Mouse (Mus musculus) liver, embryonic 16.5 days (tissue): ENCODE data around the gene Sntb2. TPM values are rescaled to one million over a fixed set of nuclear protein-coding genes. Genes with fewer than 3 reads are reported as not detected.

Experiments
- ATAC-seq: fragments of 200-750 bp; cut with Nextera tagmentation; 2 replicates; pipeline ENCODE4 v1.8.0; 2017; ENCODE audit warnings: low read depth, mild to moderate bottlenecking, moderate number of reproducible peaks, moderate library complexity
- H3K27ac ChIP-seq: fragments of 300-500 bp; sonication (generic); 2 replicates; pipeline ENCODE4 v1.5.1; 2014; ENCODE audit warnings: mild to moderate bottlenecking, low read length
- H3K27me3 ChIP-seq: fragments of 300-500 bp; sonication (generic); 2 replicates; pipeline ENCODE4 v1.6.1; 2014; ENCODE audit warnings: low read depth, low read length, mixed read lengths; ENCODE audit not compliant: control insufficient read depth, insufficient read depth
- H3K36me3 ChIP-seq: fragments of 300-500 bp; sonication (generic); 2 replicates; pipeline ENCODE4 v1.6.1; 2014; ENCODE audit warnings: mild to moderate bottlenecking; ENCODE audit not compliant: control insufficient read depth, insufficient read depth
- H3K4me1 ChIP-seq: fragments of 300-500 bp; sonication (generic); 2 replicates; pipeline ENCODE4 v1.6.1; 2014; ENCODE audit warnings: low read depth, low read length, mixed read lengths; ENCODE audit not compliant: control insufficient read depth
- H3K4me2 ChIP-seq: fragments of 300-500 bp; sonication (generic); 2 replicates; pipeline ENCODE4 v1.6.1; 2014; ENCODE audit warnings: low read depth, low read length, mixed read lengths
- H3K4me3 ChIP-seq: fragments of 300-500 bp; sonication (generic); 2 replicates; pipeline ENCODE4 v1.5.1; 2014; ENCODE audit warnings: low read depth, mild to moderate bottlenecking, low read length
- H3K9ac ChIP-seq: fragments of 300-500 bp; sonication (generic); 2 replicates; pipeline ENCODE4 v1.6.1; 2014; ENCODE audit warnings: low read depth, low read length
- H3K9me3 ChIP-seq: fragments of 300-500 bp; sonication (generic); replicated peaks from 2 replicates; pipeline ENCODE4 v1.6.1; 2016; ENCODE audit warnings: low read length; ENCODE audit not compliant: control insufficient read depth
- WGBS: fragments of 180-500 bp; shearing (Covaris S2); extraction: QIAGEN DNeasy Blood & Tissue Kit; methylation state at CpG from one replicate; pipeline ENCODE4 v1.1.7; 2014; ENCODE audit not compliant: insufficient replicate concordance; 5-methylcytosine and 5-hydroxymethylcytosine counted together
- polyA plus RNA-seq: library from polyadenylated mRNA; unstranded; fragments of >200 nt; fragmentation: Nextera tagmentation; extraction: Ambion mirVana; gene quantifications from 2 replicates; pipeline ENCODE4 v1.2.1, GENCODE M21; 2015

Sntb2 gene
- 1.0 and 1.3 TPM in 2 replicates for polyA plus RNA-seq

DNA sequence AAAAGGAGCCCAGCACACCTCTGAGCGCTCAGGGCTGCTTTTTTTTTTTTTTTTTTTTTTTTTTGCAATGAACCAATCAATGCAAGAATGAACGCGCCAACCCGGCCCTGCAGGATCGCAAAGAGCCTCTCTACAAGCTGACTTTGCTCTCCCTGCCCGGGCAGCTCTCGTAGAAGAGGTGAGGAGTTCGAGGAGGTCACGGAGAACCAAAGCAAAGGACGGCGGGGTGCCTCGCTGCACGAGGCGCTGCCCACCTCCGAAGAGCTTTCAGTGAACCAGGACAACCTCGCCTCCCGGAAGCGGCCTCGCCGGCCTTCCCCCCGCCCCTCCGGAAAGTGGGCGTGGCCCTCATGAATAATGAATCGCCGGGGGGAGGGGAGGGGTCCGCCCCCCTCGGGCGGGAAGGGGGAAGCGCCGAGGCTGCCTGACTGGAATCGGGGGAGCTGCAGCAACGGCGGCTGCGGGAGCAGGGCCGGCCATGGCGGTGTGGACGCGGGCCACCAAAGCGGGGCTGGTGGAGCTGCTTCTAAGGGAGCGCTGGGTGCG is at the start of gene Sntb2:
Gene Sntb2, plus strand, starts transcription at position 427 of the 546 bp plus-strand sequence.
- Histone ChIP-seq H3K9ac (peak within 1 kb of the TSS; percentile 70), H3K27ac (0 out of 2 replicates have a peak within 1 kb of the TSS, but pooled peaks have one; percentile 1), H3K4me3 (peak within 1 kb of the TSS; percentile 70), H3K4me1 (peaks cover 2% of the 10 kb centered on the region), H3K4me2 (peak within 1 kb of the TSS; percentile 82), H3K9me3 (no peaks in the 10 kb centered on the region), H3K27me3 (peaks cover 30% of the 10 kb centered on the region), H3K36me3 (no peaks in the 10 kb centered on the region)
- whole genome bisulfite sequencing, result under 1% methylated on average over 38 of the region's 41 CpGs
- peak; percentile 80 for ATAC-seq

GRCm38 (mm10) chr8:106887336-106888189 is 48.0 kb upstream of the Sntb2 start:
- peak; percentile 59; the same call in 1 of the 2 replicates for ATAC-seq
- 38% methylated on average over 5 of the region's 5 CpGs for WGBS

GRCm38 (mm10) chr8:106888803-106889202 is 46.7 kb upstream of the Sntb2 start:
- Histone ChIP-seq H3K9ac (no peak overlapping the region), H3K27me3 (no peaks in the 10 kb centered on the region), H3K36me3 (peaks cover 10% of the 10 kb centered on the region), H3K4me3 (no peak overlapping the region), H3K4me1 (peaks cover 5% of the 10 kb centered on the region), H3K4me2 (no peak overlapping the region), H3K9me3 (no peaks in the 10 kb centered on the region), H3K27ac (no peak overlapping the region)
- 72% methylated on average over 3 of the region's 3 CpGs for WGBS
- ATAC-seq, result no peak

More at GRCm38 (mm10) chr8:106887336-106888189, 48.0 kb upstream of the Sntb2 start:
- Histone ChIP-seq H3K27me3 (no peaks in the 10 kb centered on the region), H3K4me3 (no peak overlapping the region), H3K9ac (no peak overlapping the region), H3K9me3 (no peaks in the 10 kb centered on the region), H3K4me1 (peaks cover 5% of the 10 kb centered on the region), H3K27ac (no peak overlapping the region), H3K4me2 (no peak overlapping the region), H3K36me3 (peaks cover 20% of the 10 kb centered on the region)

GRCm38 (mm10) chr8:106892210-106892805 is 43.2 kb upstream of the Sntb2 start:
- Histone ChIP-seq H3K4me3 (peak overlapping the region; percentile 80), H3K4me1 (peaks cover 15% of the 10 kb centered on the region), H3K9ac (peak overlapping the region; percentile 91), H3K9me3 (no peaks in the 10 kb centered on the region), H3K27ac (peak overlapping the region; percentile 86), H3K36me3 (peaks cover 7% of the 10 kb centered on the region), H3K4me2 (peak overlapping the region; percentile 90), H3K27me3 (no peaks in the 10 kb centered on the region)
- under 1% methylated on average over 15 of the region's 15 CpGs for WGBS
- no peak for ATAC-seq

GRCm38 (mm10) chr8:106892806-106893451 is 42.6 kb upstream of the Sntb2 start:
- H3K4me1 ChIP-seq, result peaks cover 15% of the 10 kb centered on the region
- H3K27ac ChIP-seq, result peak overlapping the region; percentile 86
- H3K36me3 ChIP-seq, result peaks cover 7% of the 10 kb centered on the region
- peak overlapping the region; percentile 91 for H3K9ac ChIP-seq
- H3K9me3 ChIP-seq, result no peaks in the 10 kb centered on the region
- peak; percentile 79 for ATAC-seq
- no peaks in the 10 kb centered on the region for H3K27me3 ChIP-seq
- H3K4me2 ChIP-seq, result peak overlapping the region; percentile 90
- WGBS, result under 1% methylated on average over 46 of the region's 57 CpGs
- H3K4me3 ChIP-seq, result peak overlapping the region; percentile 80

- Histone ChIP-seq H3K27me3 (no peaks in the 10 kb centered on the region), H3K4me1 (peaks cover 15% of the 10 kb centered on the region), H3K27ac (peak within 1 kb of the TSS; percentile 86), H3K4me3 (peak within 1 kb of the TSS; percentile 80), H3K9me3 (no peaks in the 10 kb centered on the region), H3K36me3 (peaks cover 7% of the 10 kb centered on the region), H3K4me2 (peak within 1 kb of the TSS; percentile 90), H3K9ac (peak within 1 kb of the TSS; percentile 91)
- ATAC-seq, result peak; percentile 94
- WGBS, result under 1% methylated on average over 55 of the region's 63 CpGs
Observed at GRCm38 (mm10) chr8:106893481-106894156, 41.9 kb upstream of the Sntb2 start, which contains the start of gene Utp4. Gene Utp4, plus strand, starts transcription at chr8:106893636.

DNA sequence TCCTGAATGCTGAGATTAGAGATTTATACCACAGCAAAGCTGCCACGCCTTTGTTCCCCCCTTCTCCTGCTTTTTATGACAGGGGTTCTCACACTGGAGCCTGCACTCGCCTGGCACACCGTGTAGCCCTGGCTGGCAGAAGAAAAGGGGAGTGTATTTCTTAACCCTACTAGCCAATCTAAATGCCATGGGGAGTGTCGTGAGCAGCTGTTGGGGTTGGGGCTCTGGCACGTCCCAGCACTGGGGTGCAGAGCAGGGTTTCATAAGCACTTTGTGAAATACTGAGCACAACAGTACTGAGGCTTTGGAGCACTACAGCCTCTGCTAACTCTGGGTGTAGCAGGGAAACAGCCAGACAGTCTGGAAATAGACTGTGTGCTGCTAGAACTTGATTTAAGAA is 36.1 kb upstream of the Sntb2 start:
- Histone ChIP-seq H3K27me3 (no peaks in the 10 kb centered on the region), H3K9ac (no peak overlapping the region), H3K4me3 (no peak overlapping the region), H3K9me3 (no peaks in the 10 kb centered on the region), H3K4me2 (no peak overlapping the region), H3K4me1 (peaks cover 4% of the 10 kb centered on the region), H3K36me3 (peaks cover 15% of the 10 kb centered on the region), H3K27ac (no peak overlapping the region)
- 79% methylated on average over 5 of the region's 5 CpGs for WGBS
- ATAC-seq, result no peak

DNA sequence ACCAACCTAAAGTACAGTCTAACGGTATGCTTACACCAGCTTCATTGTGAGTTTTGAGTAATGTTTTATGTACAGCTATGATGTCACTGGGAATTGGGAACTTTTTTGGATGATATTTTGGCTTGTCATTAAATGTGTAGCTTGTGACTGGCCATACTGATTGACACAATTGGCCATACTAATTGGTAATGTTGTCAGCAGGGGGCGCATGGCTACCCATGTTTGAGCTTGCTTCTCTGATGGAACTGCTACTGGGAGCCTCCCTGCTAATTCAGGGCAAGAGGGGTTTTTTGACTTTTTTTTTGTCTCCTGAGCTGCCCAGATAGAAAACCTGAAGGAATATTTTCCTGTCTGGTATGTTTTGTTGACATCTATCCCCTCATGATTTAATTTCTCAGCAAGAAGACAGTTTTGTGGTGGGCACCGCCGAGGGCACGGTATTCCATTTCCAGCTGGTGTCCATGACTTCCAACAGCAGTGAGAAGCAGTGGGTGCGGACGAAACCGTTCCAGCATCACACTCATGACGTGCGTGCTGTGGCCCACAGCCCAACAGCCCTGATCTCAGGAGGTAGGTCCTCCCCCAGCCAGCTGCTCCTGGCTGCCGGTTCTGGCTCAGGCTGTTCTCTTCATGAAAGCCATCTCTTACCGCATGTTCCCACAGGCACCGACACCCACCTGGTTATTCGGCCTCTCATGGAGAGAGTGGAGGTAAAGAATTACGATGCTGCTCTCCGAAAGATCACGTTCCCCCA is 29.6 kb upstream of the Sntb2 start:
- H3K4me1 ChIP-seq, result no peaks in the 10 kb centered on the region
- 90% methylated on average over 17 of the region's 17 CpGs for WGBS
- no peak overlapping the region for H3K4me3 ChIP-seq
- no peak for ATAC-seq
- H3K36me3 ChIP-seq, result peaks cover 31% of the 10 kb centered on the region
- H3K27ac ChIP-seq, result no peak overlapping the region
- H3K4me2 ChIP-seq, result no peak overlapping the region
- no peaks in the 10 kb centered on the region for H3K9me3 ChIP-seq
- H3K9ac ChIP-seq, result no peak overlapping the region
- H3K27me3 ChIP-seq, result no peaks in the 10 kb centered on the region
